Mouse (Mus musculus) forelimb bud, embryonic 11.5 days (tissue): ENCODE results near the gene Olfr723.
"Not testable (repeated sequence)": the region's sequence is repeated elsewhere in the genome, so short reads cannot be mapped to it uniquely, and the experiment has no call there.

Experiments
- DNase-seq: peaks from one replicate; pipeline ENCODE4 v3.0.0-alpha.2; 2012; ENCODE audit warnings: low read depth, low spot score

Olfr723 gene

DNA sequence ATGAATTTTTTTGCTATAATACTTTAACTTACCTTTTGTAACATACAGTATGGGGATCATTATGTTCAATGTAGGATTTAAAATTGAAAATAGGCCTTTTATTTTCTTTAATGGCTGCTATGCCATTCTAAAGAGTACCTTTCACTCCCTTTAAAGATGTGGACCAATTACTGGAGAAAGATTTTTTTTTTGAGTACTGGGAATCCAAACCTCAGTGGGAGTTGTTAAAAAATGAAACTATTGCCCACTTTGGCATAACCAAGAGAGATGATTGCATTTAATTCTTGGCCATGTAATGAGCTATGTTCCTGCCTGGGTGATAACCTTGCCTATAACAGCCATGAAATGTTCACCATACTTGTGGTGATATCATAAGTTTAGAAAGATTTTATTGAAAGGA lies at the start of gene Olfr723:
TSS of gene Olfr723 (minus strand) at position 101 of the 400 bp plus-strand sequence.
- DNase-seq: not testable (repeated sequence)

DNA sequence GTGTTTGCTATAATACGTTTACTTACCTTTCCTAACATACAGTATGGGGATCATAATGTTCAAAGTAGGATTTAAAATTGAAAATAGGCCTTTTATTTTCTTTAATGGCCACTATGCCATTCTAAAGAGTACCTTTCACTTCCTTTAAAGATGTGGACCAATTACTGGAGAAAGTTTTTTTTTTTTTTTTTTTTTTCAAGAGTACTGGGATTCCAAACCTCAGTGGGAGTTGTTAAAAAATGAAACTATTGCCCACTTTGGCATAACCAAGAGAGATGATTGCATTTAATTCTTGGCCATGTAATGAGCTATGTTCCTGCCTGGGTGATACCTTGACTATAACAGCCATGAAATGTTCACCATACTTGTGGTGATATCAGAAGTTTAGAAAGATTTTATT lies 31.6 kb upstream of the Olfr723 start, which contains the start of gene Olfr724:
TSS of gene Olfr724 (minus strand) at position 101 of the 400 bp plus-strand sequence.
- DNase-seq: not testable (repeated sequence)

- no peak for DNase-seq
Measured at GRCm38 (mm10) chr14:49955890-49956289, 24.3 kb upstream of the Olfr723 start.

- DNase-seq: no peak
Measured at GRCm38 (mm10) chr14:49901899-49902298, 29.7 kb downstream of the Olfr723 start, which contains the start of gene Olfr722. Gene Olfr722 (minus strand): TSS chr14:49901999.
